Mouse (Mus musculus) heart, adult 2 months (tissue): Measurements from ENCODE around the gene Abhd17a. TPM values are rescaled to one million over a fixed set of nuclear protein-coding genes. Genes with fewer than 3 reads are reported as not detected.

Experiments used
- DNase-seq, 2 experiments: peaks; one replicate each; pipeline ENCODE4 v3.0.0; 2021
- H3K27ac ChIP-seq: fragments of 200-600 bp; 2 replicates; pipeline ENCODE4 v1.8.1; 2022
- H3K27me3 ChIP-seq: fragments of 200-500 bp; 2 replicates; pipeline ENCODE4 v1.6.1; 2012; ENCODE audit warnings: mild to moderate bottlenecking, low read length, inconsistent platforms, mixed read lengths; ENCODE audit not compliant: control insufficient read depth, insufficient read depth
- H3K36me3 ChIP-seq: fragments of 200-500 bp; 2 replicates; pipeline ENCODE4 v1.6.1; 2012; ENCODE audit warnings: low read length, inconsistent platforms; ENCODE audit not compliant: control insufficient read depth, insufficient read depth
- H3K4me1 ChIP-seq: fragments of 200-500 bp; 2 replicates; pipeline ENCODE4 v1.6.1; 2011; ENCODE audit warnings: low read length; ENCODE audit not compliant: control insufficient read depth, insufficient read depth
- H3K4me3 ChIP-seq: fragments of 200-600 bp; 2 replicates; pipeline ENCODE4 v1.8.1; 2022
- H3K79me2 ChIP-seq: fragments of 200-500 bp; replicated peaks from 2 replicates; pipeline ENCODE4 v1.6.1; 2012; ENCODE audit warnings: mild to moderate bottlenecking, inconsistent platforms, low read length, moderate library complexity, mixed read lengths; ENCODE audit not compliant: control insufficient read depth, insufficient read depth
- H3K9ac ChIP-seq: fragments of 200-500 bp; 2 replicates; pipeline ENCODE4 v1.6.1; 2012; ENCODE audit warnings: low read depth, mild to moderate bottlenecking, control low read depth, inconsistent platforms, low read length, mixed read lengths
- CTCF ChIP-seq: fragments of 200-600 bp; IDR thresholded peaks from 2 replicates; pipeline ENCODE4 v1.8.1; 2022; ENCODE audit warnings: antibody characterized with exemption, mild to moderate bottlenecking, moderate library complexity
- EP300 ChIP-seq: fragments of 200-500 bp; IDR thresholded peaks from 2 replicates; pipeline ENCODE4 v1.6.1; 2011; ENCODE audit warnings: low read depth, low read length, control low read depth; ENCODE audit not compliant: insufficient read depth
- POLR2A ChIP-seq: fragments of 200-500 bp; IDR thresholded peaks from 2 replicates; pipeline ENCODE4 v1.6.1; 2011; ENCODE audit warnings: mild to moderate bottlenecking, low read depth, low read length, control low read depth; ENCODE audit not compliant: insufficient read depth
- WGBS: fragments of 180-500 bp; shearing (Covaris S2); methylation state at CpG from one replicate; pipeline ENCODE4 v1.1.7; 2018; 5-methylcytosine and 5-hydroxymethylcytosine counted together
- intact Hi-C: fragments of 180-260 bp; cut with DNase I; formaldehyde crosslinking; loops from one replicate; pipeline ENCODE4 v1.15.1; 2025
- microRNA-seq, 2 experiments: library from miRNA; unstranded; fragments of <30 nt; microRNA quantifications; one replicate each; pipeline ENCODE4 v1.2.0; 2021
- polyA plus RNA-seq: library from polyadenylated mRNA; depleted of rRNA; stranded (reverse); fragments of >200 nt; gene quantifications from 2 replicates; pipeline ENCODE4 v1.2.3, GENCODE M21; 2012; rRNA removed
- total RNA-seq, 2 experiments: library from RNA; stranded (reverse); gene quantifications; 2 replicates each; pipeline ENCODE4 v1.2.3; 2021

The Abhd17a gene
- total and polyA plus RNA-seq, 3 experiments, result 40.2 to 80.0 (median 46.9) TPM

- WGBS, result 9% methylated on average over 14 of the region's 14 CpGs
- TF ChIP-seq CTCF (no peak), EP300 (no peak), POLR2A (no peak)
- Histone ChIP-seq H3K9ac (no peak overlapping the region), H3K27me3 (no peaks in the 10 kb centered on the region), H3K4me1 (no peaks in the 10 kb centered on the region), H3K36me3 (no peaks in the 10 kb centered on the region), H3K27ac (no peak overlapping the region), H3K4me3 (no peak overlapping the region), H3K79me2 (no peaks in the 10 kb centered on the region)
- no peak for DNase-seq
- intact Hi-C loops, result no loop called here
Observed at GRCm38 (mm10) chr10:80535071-80535470, 55.1 kb downstream of the Abhd17a start.

GRCm38 (mm10) chr10:80533704-80534103, 56.4 kb downstream of the Abhd17a start:
- WGBS, result 13% methylated on average over 7 of the region's 7 CpGs
- intact Hi-C loops, result no loop called here
- H3K27ac ChIP-seq, result no peak overlapping the region
- H3K4me1 ChIP-seq, result no peaks in the 10 kb centered on the region
- TF ChIP-seq EP300 (no peak), POLR2A (no peak), CTCF (no peak)
- no peak for DNase-seq
- H3K27me3 ChIP-seq, result no peaks in the 10 kb centered on the region
- H3K79me2 ChIP-seq, result no peaks in the 10 kb centered on the region
- no peaks in the 10 kb centered on the region for H3K36me3 ChIP-seq
- H3K9ac ChIP-seq, result no peak overlapping the region
- H3K4me3 ChIP-seq, result no peak overlapping the region

Small RNA genes lying within 50 kb of the gene (microRNA-seq; reads per million reads assigned to microRNA genes)
- 0 reads per million in 2 experiments for gene Mir6912

Other genes starting within 250 kb of the Abhd17a start
- gene Adamtsl5, start 241.9 kb downstream of the Abhd17a start, total RNA-seq, result 10 to 100 TPM; 71.9 to 84.5 TPM
- gene Adamtsl5, start 241.9 kb downstream of the Abhd17a start, polyA plus RNA-seq, result 80.9 and 85.2 TPM in 2 replicates
- gene Plk5, start 233.9 kb downstream of the Abhd17a start, total RNA-seq, result under 1 TPM; 0.50 to 0.63 TPM
- 2.0 and 2.7 TPM in 2 replicates for gene Plk5, start 233.9 kb downstream of the Abhd17a start, polyA plus RNA-seq
- gene Mex3d, start 202.7 kb downstream of the Abhd17a start, total RNA-seq, result 1 to 10 TPM; 7.3 to 7.5 TPM
- 5.8 and 7.9 TPM in 2 replicates for gene Mex3d, start 202.7 kb downstream of the Abhd17a start, polyA plus RNA-seq
- gene Mbd3, start 190.8 kb downstream of the Abhd17a start, total RNA-seq, result 10 to 100 TPM; 86.5 to 95.2 TPM
- gene Mbd3, start 190.8 kb downstream of the Abhd17a start, polyA plus RNA-seq, result 91.4 and 95.1 TPM in 2 replicates
- gene Uqcr11, start 183.5 kb downstream of the Abhd17a start, total RNA-seq, result 1,000 to 10,000 TPM; 1,743 to 1,981 TPM
- 5,192 and 5,251 TPM in 2 replicates for gene Uqcr11, start 183.5 kb downstream of the Abhd17a start, polyA plus RNA-seq
- 10 to 100 TPM; 16.5 to 18.0 TPM for gene Tcf3, start 156.7 kb downstream of the Abhd17a start, total RNA-seq
- 20.1 and 25.0 TPM in 2 replicates for gene Tcf3, start 156.7 kb downstream of the Abhd17a start, polyA plus RNA-seq
- gene Onecut3, start 95.5 kb downstream of the Abhd17a start, total RNA-seq, result under 1 TPM in 1 of 2 experiments, not detected in 1; 0.05 TPM
- 0.06 and 0.09 TPM in 2 replicates for gene Onecut3, start 95.5 kb downstream of the Abhd17a start, polyA plus RNA-seq
- not detected for gene Atp8b3, start 51.2 kb downstream of the Abhd17a start, total RNA-seq
- gene Atp8b3, start 51.2 kb downstream of the Abhd17a start, polyA plus RNA-seq, result 0.39 and 0.50 TPM in 2 replicates
- 10 to 100 TPM; 11.6 to 12.3 TPM for gene Rexo1, start 28.8 kb downstream of the Abhd17a start, total RNA-seq
- gene Rexo1, start 28.8 kb downstream of the Abhd17a start, polyA plus RNA-seq, result 19.5 and 19.8 TPM in 2 replicates
- 1 to 10 TPM; 4.0 to 4.4 TPM for gene Klf16, start 13.0 kb downstream of the Abhd17a start, total RNA-seq
- 3.6 and 5.5 TPM in 2 replicates for gene Klf16, start 13.0 kb downstream of the Abhd17a start, polyA plus RNA-seq
- 10 to 100 TPM; 20.8 to 26.9 TPM for gene Scamp4, start 12.5 kb upstream of the Abhd17a start, total RNA-seq
- 58.9 and 60.5 TPM in 2 replicates for gene Scamp4, start 12.5 kb upstream of the Abhd17a start, polyA plus RNA-seq
- gene Adat3, start 12.5 kb upstream of the Abhd17a start, total RNA-seq, result 1 to 10 TPM in 1 of 2 experiments, under 1 TPM in 1; 0.60 to 1.1 TPM
- gene Adat3, start 12.5 kb upstream of the Abhd17a start, polyA plus RNA-seq, result 1.0 and 2.5 TPM in 2 replicates
- gene Gm49322, start 15.7 kb upstream of the Abhd17a start, total RNA-seq, result under 1 TPM; 0.34 to 0.39 TPM
- gene Gm49322, start 15.7 kb upstream of the Abhd17a start, polyA plus RNA-seq, result 0.62 and 2.0 TPM in 2 replicates
- gene Csnk1g2, start 32.5 kb upstream of the Abhd17a start, total RNA-seq, result 100 to 1,000 TPM; 117 to 130 TPM
- gene Csnk1g2, start 32.5 kb upstream of the Abhd17a start, polyA plus RNA-seq, result 125 and 130 TPM in 2 replicates
- gene Btbd2, start 66.7 kb upstream of the Abhd17a start, total RNA-seq, result 10 to 100 TPM; 43.7 to 44.2 TPM
- gene Btbd2, start 66.7 kb upstream of the Abhd17a start, polyA plus RNA-seq, result 57.3 and 60.1 TPM in 2 replicates
- gene Mknk2, start 87.8 kb upstream of the Abhd17a start, total RNA-seq, result 100 to 1,000 TPM; 176 to 229 TPM
- 199 and 208 TPM in 2 replicates for gene Mknk2, start 87.8 kb upstream of the Abhd17a start, polyA plus RNA-seq
- gene Mob3a, start 111.6 kb upstream of the Abhd17a start, total RNA-seq, result 1 to 10 TPM; 7.4 to 7.6 TPM
- gene Mob3a, start 111.6 kb upstream of the Abhd17a start, polyA plus RNA-seq, result 11.7 and 13.6 TPM in 2 replicates
- 1 to 10 TPM; 3.4 to 3.8 TPM for gene Izumo4, start 111.8 kb upstream of the Abhd17a start, total RNA-seq
- 13.3 and 15.6 TPM in 2 replicates for gene Izumo4, start 111.8 kb upstream of the Abhd17a start, polyA plus RNA-seq
- gene Ap3d1, start 151.9 kb upstream of the Abhd17a start, total RNA-seq, result 10 to 100 TPM; 40.2 to 42.6 TPM
- gene Ap3d1, start 151.9 kb upstream of the Abhd17a start, polyA plus RNA-seq, result 52.9 and 66.5 TPM in 2 replicates
- gene Dot1l, start 164.9 kb upstream of the Abhd17a start, total RNA-seq, result 10 to 100 TPM; 18.8 to 19.6 TPM
- 35.0 and 39.6 TPM in 2 replicates for gene Dot1l, start 164.9 kb upstream of the Abhd17a start, polyA plus RNA-seq
- 10 to 100 TPM; 27.3 to 30.4 TPM for gene Sf3a2, start 207.9 kb upstream of the Abhd17a start, total RNA-seq
- gene Sf3a2, start 207.9 kb upstream of the Abhd17a start, polyA plus RNA-seq, result 18.4 and 19.7 TPM in 2 replicates
- 10 to 100 TPM; 29.7 to 33.0 TPM for gene Plekhj1, start 208.3 kb upstream of the Abhd17a start, total RNA-seq
- gene Plekhj1, start 208.3 kb upstream of the Abhd17a start, polyA plus RNA-seq, result 28.9 and 33.2 TPM in 2 replicates
- gene Amh, start 214.9 kb upstream of the Abhd17a start, total RNA-seq, result under 1 TPM; 0.18 TPM
- gene Amh, start 214.9 kb upstream of the Abhd17a start, polyA plus RNA-seq, result 0.15 and 0.25 TPM in 2 replicates
- 1 to 10 TPM in 1 of 2 experiments, under 1 TPM in 1; 0.25 to 1.1 TPM for gene Jsrp1, start 223.2 kb upstream of the Abhd17a start, total RNA-seq
- gene Jsrp1, start 223.2 kb upstream of the Abhd17a start, polyA plus RNA-seq, result 0.21 and 0.56 TPM in 2 replicates
- gene Oaz1, start 236.3 kb upstream of the Abhd17a start, total RNA-seq, result 100 to 1,000 TPM; 850 to 914 TPM
- 1,001 and 1,201 TPM in 2 replicates for gene Oaz1, start 236.3 kb upstream of the Abhd17a start, polyA plus RNA-seq